Comparison of ENCODE assay signal across 8 mouse cellular contexts in the genomic region with DNA sequence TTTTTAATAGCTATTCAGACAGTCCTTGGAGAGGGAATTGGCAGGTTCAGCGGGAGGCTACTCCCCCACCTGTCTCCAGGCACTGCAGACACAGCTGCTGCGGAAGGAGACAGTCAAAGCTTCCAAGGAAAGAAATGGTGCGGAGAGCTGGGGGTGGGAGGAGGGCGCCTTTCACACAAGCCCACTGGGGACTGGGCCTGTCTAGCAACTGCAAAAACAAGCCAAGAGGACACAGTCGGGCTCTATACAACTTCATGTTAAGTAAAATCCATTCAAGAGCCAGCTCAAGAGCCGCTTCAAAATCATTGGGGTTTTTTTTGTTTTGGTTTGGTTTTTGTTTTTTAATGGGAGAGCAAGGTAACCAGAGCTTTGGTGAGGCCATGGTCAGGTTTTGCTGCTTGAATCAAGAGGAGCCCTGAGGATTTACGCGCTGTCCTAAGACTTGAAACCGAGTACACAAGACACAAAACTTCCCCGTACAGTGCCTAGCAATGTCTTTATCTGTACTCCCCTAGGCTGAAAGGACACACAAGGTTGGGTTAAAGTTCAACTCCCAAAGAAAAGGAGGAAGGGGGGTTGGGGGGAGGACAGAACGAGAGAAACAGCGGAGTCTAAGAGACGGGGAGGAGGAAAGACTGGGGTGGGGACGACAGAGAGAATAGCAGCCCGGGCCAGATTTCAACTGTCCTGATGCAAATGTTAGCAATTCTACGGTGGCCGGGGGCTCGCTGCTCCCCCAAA.
DNase-seq lines count a peak whose midpoint lies in the region; ATAC-seq and TF ChIP-seq lines count a peak whose summit lies in the region.

No protein-coding gene starts in this region.

- H3K27me3 ChIP-seq in hindbrain, postnatal 0 days (ENCODE audit: insufficient read depth, low read length) = no peaks in the 10 kb centered on the region

- H3K27ac ChIP-seq in hindbrain, postnatal 0 days = peak overlapping the region; percentile 87

- H3K4me2 ChIP-seq in hindbrain, postnatal 0 days (ENCODE audit: low read depth, low read length) = peak overlapping the region; percentile 76

- intact Hi-C loops in left cerebral cortex, postnatal 4 days (cut with DNase I) = loop anchor here (5.0 to 10.0 kb wide), 4 partner anchors 207 to 1287 kb away; no protein-coding TSS in a partner anchor

- ATAC-seq in hindbrain, postnatal 0 days = peak; percentile 71
- peak; percentile 34 for ATAC-seq in megakaryocyte progenitor cell, adult 5-6 weeks (replicated peaks; ENCODE audit: poor library complexity)

- WGBS in hindbrain, postnatal 0 days = 1% methylated on average over 18 of the region's 18 CpGs

- H3K9me3 ChIP-seq in hindbrain, postnatal 0 days (ENCODE audit: low read length) = no peaks in the 10 kb centered on the region

- H3K4me1 ChIP-seq in hindbrain, postnatal 0 days (ENCODE audit: insufficient read depth, low read length) = peaks cover 15% of the 10 kb centered on the region

- peak overlapping the region; percentile 40 for H3K4me3 ChIP-seq in hindbrain, postnatal 0 days (ENCODE audit: low read length)

- peak overlapping the region; percentile 47 for H3K9ac ChIP-seq in hindbrain, postnatal 0 days (replicated peaks; ENCODE audit: low read length)

- TF ChIP-seq CTCF in hindbrain, postnatal 0 days (IDR thresholded peaks at IDR 0.05; ENCODE audit: low read depth) = no peak

- DNase-seq in adrenal gland, adult (ENCODE audit: inconsistent age in 2 of 2, low spot score in 1 of 2) = peak; percentile 33 to 84
- no peak for DNase-seq in adrenal gland, adult 8-10 months
- DNase-seq in embryo, embryonic 10.5 days (ENCODE audit: low spot score) = peak; percentile 80
- peak; percentile 77 for DNase-seq in gastrocnemius, postnatal 25 days
- peak; percentile 84 for DNase-seq in hindbrain, postnatal 0 days (ENCODE audit: low spot score)
- DNase-seq in left cerebral cortex, postnatal 4 days = peak; percentile 82
- peak; percentile 15 to 31 for DNase-seq in right cerebral cortex, postnatal 36 days (ENCODE audit: low spot score in 2 of 2)

- H3K36me3 ChIP-seq in hindbrain, postnatal 0 days (ENCODE audit: insufficient read depth, low read length) = no peaks in the 10 kb centered on the region
